Mouse (Mus musculus) skeletal muscle tissue, adult 2 months (tissue): ENCODE measurements at regions not wholly inside any gene's neighbourhood (a gene's known extent, or its start where the extent isn't known, plus 50 kb on each side); places are given as distances from the start of the nearest gene placed in this dataset.

Source experiments
- DNase-seq: peaks from one replicate; pipeline ENCODE4 v3.0.0-alpha.2; 2012; ENCODE audit warnings: low read depth, low spot score

GRCm38 (mm10) chr15:61514324-61514723, 591.5 kb upstream of the A1bg start:
- DNase-seq: no peak

DNA sequence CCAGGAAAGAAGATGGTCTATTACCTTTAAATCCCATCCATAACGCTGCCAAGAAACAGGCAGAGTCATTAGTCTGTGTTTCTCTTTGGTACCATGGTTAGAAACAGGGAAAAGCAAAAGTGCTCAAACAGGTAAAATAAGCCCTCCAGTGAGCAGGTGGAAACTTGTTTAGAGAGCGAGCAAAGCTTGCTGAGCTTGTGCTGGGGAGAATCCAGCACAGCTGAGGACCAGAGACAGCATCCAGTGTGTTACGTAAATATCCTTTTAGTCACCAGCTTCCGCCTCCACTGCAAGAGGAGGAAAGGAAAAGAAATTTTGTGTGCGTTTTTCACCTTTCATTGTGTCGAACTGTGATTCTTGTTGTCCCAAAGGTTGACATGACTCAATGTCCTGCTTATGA, 586.0 kb upstream of the A1bg start:
- no peak for DNase-seq

DNA sequence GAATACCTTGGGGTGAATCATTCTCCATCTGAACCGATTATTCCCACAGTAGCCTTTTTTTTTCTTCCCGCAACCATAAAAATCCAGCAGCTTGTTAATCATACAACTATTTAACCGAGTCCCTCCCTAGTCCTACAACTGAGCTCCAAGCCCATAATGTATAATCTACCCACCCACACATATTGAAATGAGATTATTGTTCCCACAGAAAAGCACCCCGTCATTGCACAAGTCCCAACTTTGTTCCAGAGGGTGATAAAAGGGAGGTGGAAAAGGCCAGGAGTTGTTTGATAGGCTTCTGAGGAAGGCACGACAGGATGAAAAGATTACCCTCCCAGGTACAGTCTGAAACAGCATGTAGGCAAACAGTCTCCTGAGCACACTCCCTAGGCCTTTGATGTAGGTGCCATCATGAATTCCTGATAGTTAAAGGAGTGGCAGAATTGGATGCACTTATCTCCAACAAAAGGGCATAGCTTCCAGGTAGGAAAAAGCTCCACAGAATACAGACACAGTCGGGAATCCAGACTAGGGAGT, 583.6 kb upstream of the A1bg start:
- no peak for DNase-seq

GRCm38 (mm10) chr15:61503436-61503835, 580.6 kb upstream of the A1bg start:
- DNase-seq: no peak

- no peak for DNase-seq
These were observed 566.9 kb upstream of the A1bg start for GRCm38 (mm10) chr15:61489731-61490130.

GRCm38 (mm10) chr15:61481861-61482260, 559.0 kb upstream of the A1bg start:
- DNase-seq: no peak

- DNase-seq: no peak
These were observed 551.1 kb upstream of the A1bg start for GRCm38 (mm10) chr15:61473900-61474299.

DNA sequence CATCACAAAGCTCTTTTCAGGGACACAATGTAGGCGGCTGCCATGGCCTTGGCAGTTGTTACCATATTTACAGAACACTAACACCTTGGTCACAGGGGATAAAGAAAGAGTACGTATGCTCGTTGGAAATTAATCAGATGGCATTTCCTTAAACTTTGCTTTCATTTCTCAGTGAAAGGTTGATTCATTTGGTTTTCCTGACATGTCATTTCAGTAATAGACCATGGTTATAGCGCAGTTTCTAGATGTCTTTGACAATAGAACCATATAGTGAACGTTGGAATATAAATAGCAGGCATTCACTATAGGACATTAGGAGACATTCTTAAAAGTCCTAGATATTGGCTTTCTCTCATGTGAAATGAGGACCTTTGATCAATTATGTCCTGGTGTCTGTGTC, 532.2 kb upstream of the A1bg start:
- no peak for DNase-seq

- DNase-seq: no peak
These were observed 531.5 kb upstream of the A1bg start for GRCm38 (mm10) chr15:61454350-61454671.

- DNase-seq: no peak
These were observed 531.0 kb upstream of the A1bg start for GRCm38 (mm10) chr15:61453656-61454349.

DNA sequence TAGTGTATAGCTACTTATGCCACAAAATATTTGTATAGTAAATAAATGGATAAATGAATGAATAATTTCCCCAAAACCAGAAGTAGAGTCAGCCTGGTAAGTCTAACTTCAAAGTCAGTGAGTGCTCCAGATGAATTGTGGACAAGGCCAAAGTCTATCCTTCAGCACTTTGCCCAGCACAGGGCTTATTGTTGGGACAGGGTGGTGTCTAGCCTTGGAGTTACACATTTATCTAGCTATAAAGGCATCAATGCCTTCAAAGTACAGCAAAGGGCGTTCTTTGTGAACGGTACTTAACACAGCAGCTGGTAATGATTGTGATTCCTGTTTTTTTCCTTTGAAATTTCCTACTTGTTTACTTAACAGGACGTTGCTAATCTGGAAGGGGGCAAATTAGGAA, 527.4 kb upstream of the A1bg start:
- DNase-seq: no peak

- no peak for DNase-seq
These were observed 525.7 kb upstream of the A1bg start for GRCm38 (mm10) chr15:61448482-61448881.

DNA sequence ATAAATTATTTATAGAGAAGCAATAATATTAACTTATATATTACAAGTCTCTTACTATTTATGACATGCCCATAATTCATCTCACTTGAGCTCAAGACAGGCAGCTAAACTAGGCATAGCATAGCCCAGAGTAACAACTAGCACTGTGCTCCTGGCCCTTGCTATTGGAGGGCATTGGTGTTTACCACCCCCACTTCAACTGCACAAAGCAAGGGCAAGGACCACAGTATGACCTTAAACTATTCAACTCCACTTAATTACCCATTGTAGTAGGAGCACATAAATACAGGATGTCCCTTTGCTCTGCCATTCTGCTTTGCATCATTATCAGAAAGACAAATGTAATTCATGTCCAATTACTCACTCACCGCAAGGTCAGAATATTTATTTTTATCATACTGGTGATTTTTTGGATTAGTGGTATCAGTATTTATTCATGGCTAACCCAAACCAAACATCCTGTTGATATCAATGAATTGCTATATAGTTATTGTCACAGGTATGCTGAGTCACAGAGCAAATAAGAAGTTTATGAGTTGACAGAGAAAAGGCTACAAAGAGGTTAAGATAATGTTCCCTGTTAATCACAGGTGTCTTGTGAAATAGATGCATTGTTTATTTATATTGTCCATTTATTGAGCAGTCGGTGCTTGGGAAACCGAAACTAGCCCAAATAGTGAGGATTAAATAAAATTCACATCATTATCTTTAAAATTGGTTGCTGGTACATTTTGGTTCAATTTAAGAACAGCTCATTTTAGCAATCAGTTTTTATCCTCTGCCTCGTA, 523.4 kb upstream of the A1bg start:
- DNase-seq: no peak

- no peak for DNase-seq
These were observed 519.1 kb upstream of the A1bg start for GRCm38 (mm10) chr15:61441734-61442398.

- DNase-seq: no peak
These were observed 518.2 kb upstream of the A1bg start for GRCm38 (mm10) chr15:61441012-61441411.

DNA sequence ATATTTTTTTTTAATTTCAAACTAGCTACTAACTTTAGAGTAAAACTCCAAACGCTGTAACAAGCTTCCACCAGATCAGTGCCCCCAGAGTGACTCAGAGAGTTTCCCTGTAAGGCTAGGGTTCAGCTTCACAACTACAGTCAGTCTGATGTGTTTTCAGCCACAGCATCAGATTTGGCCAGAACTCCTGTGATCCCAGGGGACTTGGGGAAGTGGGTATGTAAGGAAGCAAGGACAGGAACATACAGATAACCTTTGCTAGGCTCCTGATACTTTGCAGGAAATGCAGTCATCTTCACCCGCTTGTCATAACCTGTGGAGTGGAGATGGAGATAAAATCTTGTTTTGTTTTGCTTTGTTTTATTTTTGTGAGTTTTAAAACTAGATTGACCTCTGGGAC, 517.5 kb upstream of the A1bg start:
- no peak for DNase-seq

DNA sequence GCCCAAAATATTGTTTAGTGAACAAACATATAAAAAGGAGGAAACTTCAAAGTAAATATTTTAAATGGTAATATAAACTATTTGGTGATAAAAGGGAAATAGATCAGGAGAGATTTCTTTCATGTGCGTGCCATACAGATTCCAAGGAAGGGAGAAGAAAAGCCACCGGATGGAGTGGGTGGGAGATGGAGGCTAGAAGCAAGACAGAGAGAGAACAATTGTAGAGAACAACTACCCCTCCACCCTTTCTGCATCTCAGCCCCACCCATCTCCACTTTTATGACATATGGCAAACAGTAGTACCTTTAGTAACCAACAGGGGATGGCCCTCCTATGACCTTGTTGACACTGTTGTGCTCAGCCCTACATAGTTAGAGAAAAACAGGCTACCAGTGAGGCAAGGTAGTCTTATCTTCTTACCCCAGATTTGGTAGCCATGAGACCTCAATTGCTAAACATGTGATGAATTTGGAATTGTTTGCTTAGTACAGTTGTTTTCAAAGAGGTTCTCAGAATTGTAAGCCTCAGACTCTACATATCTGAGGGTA, 516.9 kb upstream of the A1bg start:
- DNase-seq: no peak

DNA sequence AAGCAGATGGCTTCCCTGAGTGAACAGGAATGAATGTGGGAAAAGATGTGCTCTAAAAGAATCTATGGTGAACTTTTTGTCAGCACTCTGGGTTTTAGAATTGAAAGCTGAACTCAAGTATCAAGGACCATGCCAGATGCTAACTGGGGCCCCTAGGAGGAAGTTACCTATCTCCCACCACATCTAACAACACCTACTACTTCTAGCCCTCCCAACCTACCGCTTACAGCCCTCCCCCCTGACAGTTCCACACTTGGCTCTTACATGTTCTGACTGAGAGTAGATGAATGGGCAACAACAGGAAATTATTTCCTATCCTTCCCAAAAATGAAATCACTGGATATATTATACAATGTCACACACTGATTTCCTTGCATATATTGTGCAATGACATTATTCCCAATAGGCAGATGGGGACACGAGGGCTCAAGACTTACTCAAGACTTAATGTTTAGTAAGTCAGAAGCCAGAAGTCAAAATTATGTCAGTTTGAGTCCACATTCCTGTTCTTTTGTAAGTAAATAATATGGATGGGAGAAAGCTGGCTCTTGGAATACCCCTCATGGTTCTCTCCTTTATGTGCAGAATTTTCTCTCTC, 506.1 kb upstream of the A1bg start:
- no peak for DNase-seq

GRCm38 (mm10) chr15:61422989-61423388, 500.2 kb upstream of the A1bg start:
- no peak for DNase-seq

DNA sequence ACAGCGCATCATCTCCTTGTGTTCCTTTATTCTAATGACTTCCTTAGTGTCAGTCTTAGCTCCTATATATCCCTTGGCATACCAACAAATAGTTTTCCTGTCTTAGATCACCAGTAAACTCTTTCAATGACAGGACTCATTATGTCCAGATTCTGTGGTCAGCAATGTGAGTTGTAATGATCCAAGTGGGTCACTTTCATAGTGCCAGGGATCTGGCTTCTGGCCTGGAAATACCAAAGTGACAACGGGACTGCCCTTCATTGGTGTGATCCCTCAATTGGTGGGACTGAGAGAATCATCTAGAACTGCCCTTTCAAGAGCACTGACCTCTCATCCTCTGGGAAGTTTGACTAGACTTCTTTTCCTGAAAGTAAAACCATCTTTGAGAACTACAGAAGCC, 494.7 kb upstream of the A1bg start:
- no peak for DNase-seq

GRCm38 (mm10) chr15:61416841-61417240, 494.0 kb upstream of the A1bg start:
- no peak for DNase-seq

DNA sequence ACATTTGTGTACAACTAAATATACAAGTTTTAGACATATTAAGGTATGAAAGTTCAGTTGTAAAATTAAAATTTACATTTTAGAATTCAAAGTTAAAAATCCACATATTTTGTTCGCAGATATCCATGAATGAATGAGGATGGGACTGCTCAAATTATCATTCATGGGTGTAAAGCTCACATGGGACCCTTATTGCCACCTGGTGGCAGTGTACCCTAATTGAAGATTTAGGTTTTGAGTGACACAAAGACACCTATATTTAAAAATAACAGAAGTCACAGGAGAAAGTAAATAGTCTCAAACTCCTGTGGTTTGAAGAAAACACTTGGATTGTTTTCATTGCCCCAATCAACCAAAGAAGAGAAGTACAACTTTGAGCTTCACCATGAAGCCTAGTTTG, 492.8 kb upstream of the A1bg start:
- no peak for DNase-seq
